Mouse (Mus musculus): ENCODE measurements at regions not wholly inside any gene's neighbourhood (a gene's known extent, or its start where the extent isn't known, plus 50 kb on each side); places are given as distances from the start of the nearest gene placed in this dataset.

- H3K79me2 ChIP-seq (ENCODE audit: control insufficient read depth, insufficient read depth, low read length): no peaks in the 10 kb centered on the region
- H3K4me3 ChIP-seq (ENCODE audit: insufficient read depth, low read depth, low read length): no peak overlapping the region
- TF ChIP-seq CTCF (IDR thresholded peaks at IDR 0.05; ENCODE audit: low read depth, low read length): no peak
- no peak for TF ChIP-seq POLR2A (IDR thresholded peaks at IDR 0.05; ENCODE audit: extremely low read depth, insufficient read depth, low read length)
- H3K36me3 ChIP-seq (ENCODE audit: control insufficient read depth, insufficient read depth, low read length): no peaks in the 10 kb centered on the region
- H3K27ac ChIP-seq (replicated peaks; ENCODE audit: insufficient read depth, low read depth, low read length): no peak overlapping the region
- DNase-seq (ENCODE audit: extremely low read depth, low read depth, low spot score): no peak
- no peaks in the 10 kb centered on the region for H3K27me3 ChIP-seq (ENCODE audit: control insufficient read depth, insufficient read depth, low read length)
- 87% methylated on average over 8 of the region's 8 CpGs for WGBS
- no peaks in the 10 kb centered on the region for H3K4me1 ChIP-seq (ENCODE audit: control insufficient read depth, insufficient read depth, low read length)
- no peak overlapping the region for H3K9ac ChIP-seq (ENCODE audit: low read depth, low read length)
Measured at GRCm38 (mm10) chr3:22025615-22026014, 50.8 kb upstream of the Tbl1xr1 start.
